Mouse (Mus musculus) neural tube, embryonic 13.5 days (tissue): ENCODE data around the gene Srsf1. TPM values are rescaled to one million over a fixed set of nuclear protein-coding genes. Genes with fewer than 3 reads are reported as not detected.

Experiments used
- ATAC-seq: fragments of 200-750 bp; cut with Nextera tagmentation; 2 replicates; pipeline ENCODE4 v1.8.0; 2017; ENCODE audit warnings: low read depth, mild to moderate bottlenecking, moderate TSS enrichment, moderate library complexity
- H3K27ac ChIP-seq: fragments of 300-500 bp; sonication (generic); replicated peaks from 2 replicates; pipeline ENCODE4 v1.5.1; 2015; ENCODE audit warnings: moderate library complexity, mild to moderate bottlenecking, inconsistent platforms
- H3K27me3 ChIP-seq: fragments of 300-500 bp; sonication (generic); 2 replicates; pipeline ENCODE4 v1.6.1; 2015; ENCODE audit warnings: mild to moderate bottlenecking, inconsistent platforms
- H3K36me3 ChIP-seq: fragments of 300-500 bp; sonication (generic); 2 replicates; pipeline ENCODE4 v1.6.1; 2015; ENCODE audit warnings: mild to moderate bottlenecking, inconsistent platforms
- H3K4me1 ChIP-seq: fragments of 300-500 bp; sonication (generic); replicated peaks from 2 replicates; pipeline ENCODE4 v1.6.1; 2015; ENCODE audit warnings: inconsistent platforms
- H3K4me2 ChIP-seq: fragments of 300-500 bp; sonication (generic); 2 replicates; pipeline ENCODE4 v1.6.1; 2015; ENCODE audit warnings: inconsistent platforms, mild to moderate bottlenecking, moderate library complexity
- H3K4me3 ChIP-seq: fragments of 300-500 bp; sonication (generic); 2 replicates; pipeline ENCODE4 v1.5.1; 2015; ENCODE audit warnings: mild to moderate bottlenecking, inconsistent platforms
- H3K9ac ChIP-seq: fragments of 300-500 bp; sonication (generic); 2 replicates; pipeline ENCODE4 v1.6.1; 2015; ENCODE audit warnings: moderate library complexity, mild to moderate bottlenecking, inconsistent platforms
- H3K9me3 ChIP-seq: fragments of 300-500 bp; sonication (generic); 2 replicates; pipeline ENCODE4 v1.6.1; 2016; ENCODE audit warnings: inconsistent platforms
- WGBS: fragments of 180-500 bp; shearing (Covaris S2); methylation state at CpG from one replicate; pipeline ENCODE4 v1.1.7; 2015; 5-methylcytosine and 5-hydroxymethylcytosine counted together
- polyA plus RNA-seq: library from polyadenylated mRNA; unstranded; fragments of >200 nt; fragmentation: Nextera tagmentation; extraction: Ambion mirVana; gene quantifications from 2 replicates; pipeline ENCODE4 v1.2.1, GENCODE M21; 2015

Gene Srsf1
- polyA plus RNA-seq, 1 experiment from 2014 or later, result 281 TPM

GRCm38 (mm10) chr11:88083699-88084098, 36.5 kb downstream of the Srsf1 start:
- Histone ChIP-seq H3K9ac (no peak overlapping the region), H3K27ac (no peak overlapping the region), H3K36me3 (peaks cover 59% of the 10 kb centered on the region), H3K4me3 (no peak overlapping the region), H3K9me3 (no peaks in the 10 kb centered on the region), H3K4me2 (no peak overlapping the region), H3K27me3 (no peaks in the 10 kb centered on the region), H3K4me1 (peaks cover 32% of the 10 kb centered on the region)
- 80% methylated on average over 6 of the region's 6 CpGs for WGBS
- ATAC-seq, result no peak

- H3K4me1 ChIP-seq, result peaks cover 26% of the 10 kb centered on the region
- no peaks in the 10 kb centered on the region for H3K9me3 ChIP-seq
- peak overlapping the region; percentile 29 for H3K4me3 ChIP-seq
- ATAC-seq, result peak; percentile 97
- H3K27ac ChIP-seq, result peak overlapping the region; percentile 82
- H3K9ac ChIP-seq, result peak overlapping the region; percentile 51
- peak overlapping the region; percentile 66 for H3K4me2 ChIP-seq
- H3K27me3 ChIP-seq, result no peaks in the 10 kb centered on the region
- peaks cover 26% of the 10 kb centered on the region for H3K36me3 ChIP-seq
- 6% methylated on average over 25 of the region's 25 CpGs for WGBS
Measured at GRCm38 (mm10) chr11:88086737-88087627, 39.8 kb downstream of the Srsf1 start.

- WGBS, result 74% methylated on average over 5 of the region's 5 CpGs
- no peak overlapping the region for H3K4me3 ChIP-seq
Measured at GRCm38 (mm10) chr11:88089150-88089549, 42.0 kb downstream of the Srsf1 start.

GRCm38 (mm10) chr11:88090293-88090692, 43.1 kb downstream of the Srsf1 start:
- Histone ChIP-seq H3K9ac (no peak overlapping the region), H3K4me3 (no peak overlapping the region), H3K36me3 (no peaks in the 10 kb centered on the region), H3K9me3 (no peaks in the 10 kb centered on the region), H3K4me2 (no peak overlapping the region), H3K27me3 (no peaks in the 10 kb centered on the region), H3K27ac (no peak overlapping the region), H3K4me1 (peaks cover 21% of the 10 kb centered on the region)
- WGBS, result 71% methylated on average over 5 of the region's 5 CpGs
- no peak for ATAC-seq

More at GRCm38 (mm10) chr11:88089150-88089549, 42.0 kb downstream of the Srsf1 start:
- no peaks in the 10 kb centered on the region for H3K27me3 ChIP-seq
- H3K9ac ChIP-seq, result no peak overlapping the region
- H3K4me1 ChIP-seq, result peaks cover 21% of the 10 kb centered on the region
- H3K9me3 ChIP-seq, result no peaks in the 10 kb centered on the region
- H3K4me2 ChIP-seq, result no peak overlapping the region
- peaks cover 8% of the 10 kb centered on the region for H3K36me3 ChIP-seq
- no peak for ATAC-seq
- H3K27ac ChIP-seq, result no peak overlapping the region

GRCm38 (mm10) chr11:88091949-88092348, 44.8 kb downstream of the Srsf1 start:
- Histone ChIP-seq H3K4me3 (no peak overlapping the region), H3K4me2 (no peak overlapping the region), H3K27ac (no peak overlapping the region), H3K9ac (no peak overlapping the region), H3K27me3 (no peaks in the 10 kb centered on the region), H3K36me3 (no peaks in the 10 kb centered on the region), H3K4me1 (peaks cover 11% of the 10 kb centered on the region), H3K9me3 (no peaks in the 10 kb centered on the region)
- ATAC-seq, result no peak
- WGBS, result 95% methylated on average over 1 of the region's 1 CpGs

- peak overlapping the region; percentile 3; the same call in 1 of the 2 replicates for H3K27ac ChIP-seq
- H3K4me2 ChIP-seq, result peak overlapping the region; percentile 78
- no peaks in the 10 kb centered on the region for H3K36me3 ChIP-seq
- H3K27me3 ChIP-seq, result no peaks in the 10 kb centered on the region
- H3K4me1 ChIP-seq, result peaks cover 45% of the 10 kb centered on the region
- H3K9ac ChIP-seq, result no peak overlapping the region; the same call in none of the 2 replicates
- no peak for ATAC-seq
- no peak overlapping the region for H3K4me3 ChIP-seq
- 27% methylated on average over 4 of the region's 4 CpGs for WGBS
- H3K9me3 ChIP-seq, result no peaks in the 10 kb centered on the region
Measured at GRCm38 (mm10) chr11:88097173-88097572, 50.0 kb downstream of the Srsf1 start.

GRCm38 (mm10) chr11:88098021-88098729, 51.0 kb downstream of the Srsf1 start, which contains the start of gene Cuedc1:
Cuedc1 (plus strand) TSS chr11:88098058.
- 28% methylated on average over 17 of the region's 17 CpGs for WGBS

GRCm38 (mm10) chr11:88098787-88099598, 51.8 kb downstream of the Srsf1 start:
- H3K27ac ChIP-seq, result peak overlapping the region; percentile 95
- WGBS, result under 1% methylated on average over 92 of the region's 95 CpGs
- ATAC-seq, result peak; percentile 80

More at GRCm38 (mm10) chr11:88098021-88098729, 51.0 kb downstream of the Srsf1 start, which contains the start of gene Cuedc1:
- H3K4me3 ChIP-seq, result peak within 1 kb of the TSS; percentile 91
- peak within 1 kb of the TSS; percentile 78 for H3K4me2 ChIP-seq
- H3K27me3 ChIP-seq, result no peaks in the 10 kb centered on the region
- peak within 1 kb of the TSS; percentile 95 for H3K27ac ChIP-seq
- H3K4me1 ChIP-seq, result peaks cover 45% of the 10 kb centered on the region
- peak within 1 kb of the TSS; percentile 99 for H3K9ac ChIP-seq
- H3K9me3 ChIP-seq, result no peaks in the 10 kb centered on the region
- no peak for ATAC-seq
- H3K36me3 ChIP-seq, result no peaks in the 10 kb centered on the region

GRCm38 (mm10) chr11:88099599-88100023, 52.4 kb downstream of the Srsf1 start:
- 0% methylated on average over 37 of the region's 38 CpGs for whole genome bisulfite sequencing
- Histone ChIP-seq H3K9me3 (no peaks in the 10 kb centered on the region), H3K27ac (peak overlapping the region; percentile 95), H3K4me3 (peak overlapping the region; percentile 91), H3K27me3 (no peaks in the 10 kb centered on the region), H3K9ac (peak overlapping the region; percentile 99), H3K4me1 (peaks cover 45% of the 10 kb centered on the region), H3K4me2 (peak overlapping the region; percentile 78), H3K36me3 (no peaks in the 10 kb centered on the region)
- ATAC-seq, result peak; percentile 65

More at GRCm38 (mm10) chr11:88098787-88099598, 51.8 kb downstream of the Srsf1 start:
- Histone ChIP-seq H3K4me2 (peak overlapping the region; percentile 78), H3K36me3 (no peaks in the 10 kb centered on the region), H3K4me3 (peak overlapping the region; percentile 91), H3K27me3 (no peaks in the 10 kb centered on the region), H3K9ac (peak overlapping the region; percentile 99), H3K9me3 (no peaks in the 10 kb centered on the region), H3K4me1 (peaks cover 45% of the 10 kb centered on the region)

- peak overlapping the region; percentile 91 for H3K4me3 ChIP-seq
- H3K36me3 ChIP-seq, result no peaks in the 10 kb centered on the region
- H3K4me1 ChIP-seq, result peaks cover 45% of the 10 kb centered on the region
- peak overlapping the region; percentile 99 for H3K9ac ChIP-seq
- no peak overlapping the region for H3K27ac ChIP-seq
- ATAC-seq, result no peak
- peak overlapping the region; percentile 78 for H3K4me2 ChIP-seq
- H3K9me3 ChIP-seq, result no peaks in the 10 kb centered on the region
- WGBS, result 34% methylated on average over 4 of the region's 4 CpGs
- H3K27me3 ChIP-seq, result no peaks in the 10 kb centered on the region
Measured at GRCm38 (mm10) chr11:88100170-88100569, 53.0 kb downstream of the Srsf1 start.
